Mouse (Mus musculus) intestine, embryonic 14.5 days (tissue): ENCODE data around the gene Sfxn2. TPM values are rescaled to one million over a fixed set of nuclear protein-coding genes. Genes with fewer than 3 reads are reported as not detected.

Experiments used
- ATAC-seq: fragments of 200-750 bp; cut with Nextera tagmentation; replicated peaks from 2 replicates; pipeline ENCODE4 v1.8.0; 2017; ENCODE audit warnings: low read depth, moderate number of reproducible peaks, moderate TSS enrichment, moderate library complexity; ENCODE audit not compliant: low FRiP score, low TSS enrichment
- DNase-seq: peaks from one replicate; pipeline ENCODE4 v3.0.0-alpha.2; 2018; ENCODE audit warnings: low spot score
- H3K27ac ChIP-seq: fragments of 300-500 bp; sonication (generic); 2 replicates; pipeline ENCODE4 v1.5.1; 2014; ENCODE audit warnings: low read depth, mild to moderate bottlenecking, control low read depth
- H3K27me3 ChIP-seq: fragments of 300-500 bp; sonication (generic); replicated peaks from 2 replicates; pipeline ENCODE4 v1.6.1; 2014; ENCODE audit warnings: low read length, control low read depth; ENCODE audit not compliant: control insufficient read depth, insufficient read depth
- H3K36me3 ChIP-seq: fragments of 300-500 bp; sonication (generic); 2 replicates; pipeline ENCODE4 v1.6.1; 2014; ENCODE audit warnings: low read length, control low read depth; ENCODE audit not compliant: control insufficient read depth, insufficient read depth
- H3K4me1 ChIP-seq: fragments of 300-500 bp; sonication (generic); replicated peaks from 2 replicates; pipeline ENCODE4 v1.6.1; 2014; ENCODE audit warnings: low read length, control low read depth, mixed read lengths; ENCODE audit not compliant: control insufficient read depth, insufficient read depth
- H3K4me2 ChIP-seq: fragments of 300-500 bp; sonication (generic); 2 replicates; pipeline ENCODE4 v1.6.1; 2014; ENCODE audit warnings: low read length
- H3K4me3 ChIP-seq: fragments of 300-500 bp; sonication (generic); 2 replicates; pipeline ENCODE4 v1.5.1; 2014; ENCODE audit warnings: low read depth, low read length, control low read depth, mixed read lengths
- H3K9ac ChIP-seq: fragments of 300-500 bp; sonication (generic); 2 replicates; pipeline ENCODE4 v1.6.1; 2014; ENCODE audit warnings: mild to moderate bottlenecking, low read length
- H3K9me3 ChIP-seq: fragments of 300-500 bp; sonication (generic); 2 replicates; pipeline ENCODE4 v1.6.1; 2016; ENCODE audit warnings: low read length, control low read depth; ENCODE audit not compliant: control insufficient read depth
- WGBS: fragments of 180-500 bp; shearing (Covaris S2); extraction: QIAGEN DNeasy Blood & Tissue Kit; methylation state at CpG from one replicate; pipeline ENCODE4 v1.1.7; 2014; 5-methylcytosine and 5-hydroxymethylcytosine counted together
- polyA plus RNA-seq: library from polyadenylated mRNA; unstranded; fragments of >200 nt; fragmentation: Nextera tagmentation; extraction: Ambion mirVana; gene quantifications from 2 replicates; pipeline ENCODE4 v1.2.1, GENCODE M21; 2014

Gene Sfxn2
- polyA plus RNA-seq, 1 experiment from 2014 or later, result 18.2 TPM

- DNase-seq (no peak), ATAC-seq (peak; percentile 20)
- Histone ChIP-seq H3K36me3 (no peaks in the 10 kb centered on the region), H3K27ac (peak overlapping the region; percentile 47), H3K27me3 (no peaks in the 10 kb centered on the region), H3K4me3 (peak overlapping the region; percentile 72), H3K4me2 (peak overlapping the region; percentile 67), H3K9ac (peak overlapping the region; percentile 50), H3K9me3 (no peaks in the 10 kb centered on the region), H3K4me1 (peaks cover 19% of the 10 kb centered on the region)
- WGBS, result under 1% methylated on average over 17 of the region's 17 CpGs
Measured at GRCm38 (mm10) chr19:46572548-46572947, 617 bp upstream of the Sfxn2 start.

GRCm38 (mm10) chr19:46573990-46574389 lies 825 bp downstream of the Sfxn2 start:
- Histone ChIP-seq H3K9ac (peak overlapping the region; percentile 62), H3K4me2 (peak overlapping the region; percentile 67), H3K27me3 (no peaks in the 10 kb centered on the region), H3K27ac (no peak overlapping the region), H3K4me1 (peaks cover 19% of the 10 kb centered on the region), H3K9me3 (no peaks in the 10 kb centered on the region), H3K36me3 (no peaks in the 10 kb centered on the region), H3K4me3 (peak overlapping the region; percentile 72)
- no peak for ATAC-seq
- WGBS, result 38% methylated on average over 6 of the region's 6 CpGs
- no peak for DNase-seq

- no peaks in the 10 kb centered on the region for H3K36me3 ChIP-seq
- DNase-seq (peak; percentile 57), ATAC-seq (no peak)
- H3K4me2 ChIP-seq, result peak overlapping the region; percentile 3; the same call in 1 of the 2 replicates
- no peaks in the 10 kb centered on the region for H3K9me3 ChIP-seq
- H3K9ac ChIP-seq, result no peak overlapping the region
- no peak overlapping the region for H3K4me3 ChIP-seq
- 54% methylated on average over 4 of the region's 4 CpGs for WGBS
- no peaks in the 10 kb centered on the region for H3K27me3 ChIP-seq
- H3K4me1 ChIP-seq, result peaks cover 19% of the 10 kb centered on the region
- H3K27ac ChIP-seq, result peak overlapping the region; percentile 9
Measured at GRCm38 (mm10) chr19:46575196-46575595, 2.0 kb downstream of the Sfxn2 start.

DNA sequence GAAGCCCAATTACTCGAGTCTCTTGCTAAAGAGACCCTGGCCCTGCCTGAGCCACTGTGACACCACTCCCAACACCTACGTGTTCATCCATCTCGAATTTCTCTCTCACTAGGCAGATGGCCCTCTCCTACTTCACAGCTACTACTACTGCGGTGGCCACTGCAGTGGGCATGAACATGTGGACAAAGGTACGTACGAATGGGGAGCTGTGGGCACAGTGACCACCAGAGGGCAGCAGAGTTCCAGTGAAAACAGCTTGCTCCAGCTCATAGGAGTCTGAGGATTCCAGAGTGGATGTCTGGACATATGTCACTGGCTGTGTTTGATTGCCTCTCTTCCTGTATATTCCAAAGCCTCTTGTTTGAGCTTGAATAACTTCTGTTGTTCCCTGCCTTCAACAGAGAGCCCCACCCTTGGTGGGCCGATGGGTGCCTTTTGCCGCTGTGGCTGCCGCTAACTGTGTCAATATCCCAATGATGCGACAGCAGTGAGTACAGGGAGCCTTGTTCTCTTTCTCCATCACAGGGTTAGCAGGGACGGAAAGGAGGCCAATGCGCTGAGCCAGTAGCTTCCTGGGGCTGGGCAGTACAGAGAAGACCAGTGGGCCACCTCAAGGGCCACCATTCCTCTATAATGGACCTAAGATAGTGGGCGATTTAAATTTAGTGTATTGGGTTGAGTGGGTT lies 14.8 kb downstream of the Sfxn2 start:
- Histone ChIP-seq H3K9me3 (no peaks in the 10 kb centered on the region), H3K4me2 (no peak overlapping the region), H3K36me3 (peaks cover 34% of the 10 kb centered on the region), H3K9ac (no peak overlapping the region), H3K27me3 (no peaks in the 10 kb centered on the region), H3K27ac (no peak overlapping the region), H3K4me1 (no peaks in the 10 kb centered on the region), H3K4me3 (no peak overlapping the region)
- ATAC-seq (peak; percentile 73), DNase-seq (peak; percentile 94)
- WGBS, result 58% methylated on average over 13 of the region's 13 CpGs

- Histone ChIP-seq H3K4me1 (no peaks in the 10 kb centered on the region), H3K27me3 (no peaks in the 10 kb centered on the region), H3K4me2 (no peak overlapping the region), H3K27ac (no peak overlapping the region), H3K9me3 (no peaks in the 10 kb centered on the region), H3K9ac (no peak overlapping the region), H3K4me3 (no peak overlapping the region), H3K36me3 (peaks cover 45% of the 10 kb centered on the region)
- WGBS, result 86% methylated on average over 6 of the region's 6 CpGs
- no peak for DNase-seq
- no peak for ATAC-seq
Measured at GRCm38 (mm10) chr19:46591575-46591974, 18.4 kb downstream of the Sfxn2 start.

DNA sequence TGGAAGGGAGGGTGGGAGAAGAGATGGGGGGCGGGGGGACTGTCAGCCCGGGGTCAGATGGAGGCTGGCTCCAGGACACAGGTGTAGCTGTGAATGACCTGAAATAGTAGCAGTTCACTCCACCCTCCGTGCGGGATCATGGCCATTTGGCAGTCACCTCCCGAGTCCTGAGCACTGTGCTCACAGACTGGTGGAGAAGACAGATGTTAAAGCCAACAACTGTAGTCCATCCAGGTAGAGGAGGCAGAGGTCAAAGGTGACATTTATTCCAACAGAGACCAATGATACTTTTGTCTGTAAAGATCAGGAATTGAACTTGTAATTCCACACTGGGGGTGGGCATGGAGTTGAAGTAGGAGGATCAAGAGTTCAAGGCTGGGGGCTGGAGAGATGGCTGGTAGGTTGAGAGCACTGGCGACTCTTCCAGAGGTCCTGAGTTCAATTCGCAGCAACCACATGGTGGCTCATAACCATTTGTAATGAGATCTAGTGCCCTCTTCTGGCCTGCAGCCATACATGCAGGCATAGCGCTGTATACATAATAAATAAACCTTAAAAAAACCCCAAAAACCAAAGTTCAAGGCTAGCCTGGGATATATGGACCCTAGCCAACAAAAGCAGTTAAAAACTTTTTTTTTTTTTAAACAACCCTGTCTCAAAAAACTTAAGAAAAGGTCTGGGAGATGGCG lies 19.7 kb downstream of the Sfxn2 start:
- Histone ChIP-seq H3K36me3 (peaks cover 40% of the 10 kb centered on the region), H3K4me2 (no peak overlapping the region), H3K9me3 (no peaks in the 10 kb centered on the region), H3K4me3 (no peak overlapping the region), H3K27ac (no peak overlapping the region), H3K27me3 (no peaks in the 10 kb centered on the region), H3K4me1 (no peaks in the 10 kb centered on the region), H3K9ac (no peak overlapping the region)
- ATAC-seq (no peak), DNase-seq (no peak)
- 90% methylated on average over 9 of the region's 9 CpGs for WGBS

DNA sequence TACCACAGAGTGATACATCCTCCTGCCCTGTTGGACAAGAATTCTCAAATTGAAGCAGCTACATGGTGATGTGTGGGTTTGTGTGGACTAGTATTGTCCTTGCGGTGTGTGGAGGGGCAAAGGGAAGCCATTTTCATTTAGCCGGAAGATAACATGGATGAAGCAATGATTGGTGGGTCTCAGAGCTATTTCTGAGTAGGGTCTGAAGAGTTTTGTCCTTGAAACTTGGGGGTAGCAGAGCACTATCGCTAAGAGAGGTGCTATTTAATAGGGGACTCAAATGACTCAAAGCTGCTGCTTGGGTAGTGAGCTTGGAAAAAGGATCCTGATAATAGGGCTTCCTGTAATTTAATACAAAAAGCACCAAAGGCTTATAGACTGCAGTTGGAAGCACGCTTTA lies 25.0 kb downstream of the Sfxn2 start:
- Histone ChIP-seq H3K4me2 (peak overlapping the region; percentile 45), H3K9me3 (no peaks in the 10 kb centered on the region), H3K36me3 (peaks cover 24% of the 10 kb centered on the region; the same call in 1 of the 2 replicates), H3K27ac (no peak overlapping the region), H3K27me3 (no peaks in the 10 kb centered on the region), H3K4me3 (peak overlapping the region; percentile 97), H3K9ac (no peak overlapping the region), H3K4me1 (peaks cover 11% of the 10 kb centered on the region)
- ATAC-seq, result 0 out of 2 replicates have a peak, but pooled peaks have one; percentile 1
- no peak for DNase-seq
- WGBS, result 75% methylated on average over 4 of the region's 4 CpGs

GRCm38 (mm10) chr19:46598720-46599252 lies 25.6 kb downstream of the Sfxn2 start, which contains the start of gene Wbp1l:
Wbp1l (plus strand) TSS chr19:46599084.
- peaks cover 11% of the 10 kb centered on the region for H3K4me1 ChIP-seq
- H3K4me3 ChIP-seq, result peak within 1 kb of the TSS; percentile 97
- no peaks in the 10 kb centered on the region for H3K9me3 ChIP-seq
- peak; percentile 99 for ATAC-seq
- peak within 1 kb of the TSS; percentile 40; the same call in 1 of the 2 replicates for H3K27ac ChIP-seq
- no peaks in the 10 kb centered on the region for H3K27me3 ChIP-seq
- H3K4me2 ChIP-seq, result peak within 1 kb of the TSS; percentile 76
- under 1% methylated on average over 22 of the region's 22 CpGs for WGBS
- peak; percentile 94 for DNase-seq
- H3K36me3 ChIP-seq, result 0 out of 2 replicates have a peak, but pooled peaks cover 21% of the 10 kb centered on the region
- H3K9ac ChIP-seq, result peak within 1 kb of the TSS; percentile 67
